Mouse (Mus musculus) heart, adult 11 months (tissue): ENCODE measurements around the gene Frrs1.

Experiments
- DNase-seq: peaks from one replicate; pipeline ENCODE4 v3.0.0; 2022

The Frrs1 gene

DNA sequence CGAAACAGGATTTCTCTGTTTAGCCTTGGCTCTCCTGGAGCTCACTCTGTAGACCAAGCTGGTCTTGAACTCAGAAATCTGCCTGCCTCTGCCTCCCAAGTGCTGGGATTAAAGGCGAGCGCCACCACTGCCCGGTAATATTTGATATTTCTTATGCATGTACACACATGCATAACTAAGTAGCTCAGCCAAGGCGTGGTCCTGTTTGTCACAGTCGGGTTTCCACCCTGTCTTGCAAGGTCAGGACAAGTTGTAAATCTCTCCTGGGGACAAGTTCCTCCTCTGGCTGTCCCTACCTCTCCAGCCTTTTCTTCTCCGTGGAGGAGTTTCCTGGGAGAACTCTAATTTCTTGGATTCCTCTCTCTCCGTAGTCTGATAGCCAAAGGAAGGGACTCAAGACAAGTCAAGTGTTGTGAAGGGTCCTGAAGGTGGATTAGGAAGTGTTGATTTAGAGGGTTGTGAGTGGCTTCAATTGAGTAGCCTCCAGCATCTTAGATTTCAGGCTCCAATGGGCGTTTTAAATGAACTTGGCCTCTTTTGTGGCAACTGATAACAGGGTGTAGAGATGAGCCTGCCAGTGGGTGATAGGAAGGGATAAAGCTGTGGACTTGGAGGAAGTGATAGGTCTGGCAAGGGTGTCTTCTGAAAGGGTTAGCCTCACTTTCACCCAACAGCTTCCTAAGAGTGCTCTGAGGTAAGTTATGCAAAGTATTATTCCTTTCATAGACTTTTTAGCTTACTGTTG is at the start of gene Frrs1:
TSS of gene Frrs1 (plus strand) at position 524 of the 745 bp plus-strand sequence.
- DNase-seq = peak; percentile 66

DNA sequence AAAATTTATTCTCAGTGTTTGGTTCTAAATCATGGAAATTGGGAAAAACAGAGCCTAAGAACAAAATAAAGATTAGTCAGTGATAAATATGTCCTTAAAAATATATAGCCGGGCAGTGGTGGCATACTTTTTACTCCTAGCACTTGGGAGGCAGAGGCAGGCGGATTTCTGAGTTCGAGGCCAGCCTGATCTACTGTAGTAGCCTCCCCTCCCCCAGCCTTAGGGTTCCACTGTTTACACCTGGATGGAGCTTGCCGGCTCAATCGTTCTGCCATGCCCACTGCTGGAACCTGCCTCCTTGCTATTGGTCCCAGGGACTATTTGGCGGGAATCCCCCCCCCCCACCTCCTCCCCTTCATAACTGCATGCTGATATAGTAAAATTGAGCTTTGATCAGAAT is 48.9 kb upstream of the Frrs1 start:
- peak; percentile 74 for DNase-seq

- peak; percentile 67 for DNase-seq
These were observed 46.3 kb upstream of the Frrs1 start for GRCm38 (mm10) chr3:116812946-116813345.

- DNase-seq = peak; percentile 13
These were observed 43.9 kb upstream of the Frrs1 start for GRCm38 (mm10) chr3:116815305-116815797.

DNA sequence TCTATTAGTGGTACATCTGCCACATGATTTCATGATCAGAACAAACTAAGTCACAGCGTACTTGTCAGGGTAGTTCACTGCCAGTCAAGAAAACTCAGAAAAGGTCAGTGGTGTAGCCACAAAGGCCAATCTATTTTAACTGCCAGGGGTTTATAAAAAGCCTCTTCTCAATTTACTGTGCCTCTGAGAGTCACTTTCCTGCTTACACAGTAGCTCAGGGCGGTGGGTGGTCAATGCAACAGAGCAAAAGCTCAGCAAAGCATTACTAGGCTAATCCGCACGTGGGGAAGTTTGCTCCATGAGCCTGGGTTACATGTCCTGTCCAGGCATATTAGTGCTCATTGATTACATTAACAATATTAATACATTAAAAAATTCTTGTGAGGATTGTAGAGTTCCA is 43.3 kb upstream of the Frrs1 start:
- DNase-seq = peak; percentile 66

DNA sequence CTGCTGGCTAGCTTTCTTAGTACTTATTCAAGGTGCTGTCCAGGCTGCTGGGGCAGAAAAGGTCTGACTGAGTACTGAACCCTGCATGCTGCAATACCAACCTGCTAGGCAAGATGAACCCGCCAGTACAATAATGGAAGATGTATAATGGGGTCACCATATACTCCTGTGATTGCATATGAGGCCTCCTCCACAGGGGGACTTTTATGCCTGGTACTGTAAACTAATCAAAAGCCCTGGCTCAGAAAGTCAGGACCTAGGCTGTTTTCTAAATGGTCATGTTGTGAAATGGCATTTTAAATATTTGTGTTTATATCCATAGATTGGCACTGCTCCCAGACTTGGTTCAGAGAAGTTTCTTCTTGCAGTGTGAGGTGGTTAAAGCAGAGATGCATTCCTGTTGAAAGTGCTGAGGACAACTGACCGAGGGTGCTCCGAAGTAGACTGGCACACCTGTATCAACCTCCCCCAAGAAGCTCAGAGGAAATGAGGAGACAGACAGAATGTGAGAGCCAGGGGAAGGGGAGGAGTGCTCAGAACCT is 42.5 kb upstream of the Frrs1 start:
- peak; percentile 27 for DNase-seq

DNA sequence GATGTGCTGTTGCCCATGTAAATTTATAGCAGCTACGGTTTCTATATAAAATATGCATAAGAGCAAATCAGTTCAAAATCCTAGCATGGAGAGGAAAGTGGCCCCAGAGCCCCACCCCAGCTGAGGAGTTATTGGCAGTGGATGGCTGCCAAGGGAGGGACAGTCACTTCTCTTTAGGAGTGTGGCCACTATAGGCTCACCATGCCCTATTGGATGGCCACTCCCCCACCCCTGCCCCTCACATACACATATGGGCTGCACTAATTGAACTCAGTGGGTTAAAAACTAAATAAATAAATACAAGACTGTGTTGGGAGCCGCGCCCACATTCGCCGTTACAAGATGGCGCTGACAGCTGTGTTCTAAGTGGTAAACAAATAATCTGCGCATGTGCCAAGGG is 42.0 kb upstream of the Frrs1 start:
- DNase-seq = no peak

DNA sequence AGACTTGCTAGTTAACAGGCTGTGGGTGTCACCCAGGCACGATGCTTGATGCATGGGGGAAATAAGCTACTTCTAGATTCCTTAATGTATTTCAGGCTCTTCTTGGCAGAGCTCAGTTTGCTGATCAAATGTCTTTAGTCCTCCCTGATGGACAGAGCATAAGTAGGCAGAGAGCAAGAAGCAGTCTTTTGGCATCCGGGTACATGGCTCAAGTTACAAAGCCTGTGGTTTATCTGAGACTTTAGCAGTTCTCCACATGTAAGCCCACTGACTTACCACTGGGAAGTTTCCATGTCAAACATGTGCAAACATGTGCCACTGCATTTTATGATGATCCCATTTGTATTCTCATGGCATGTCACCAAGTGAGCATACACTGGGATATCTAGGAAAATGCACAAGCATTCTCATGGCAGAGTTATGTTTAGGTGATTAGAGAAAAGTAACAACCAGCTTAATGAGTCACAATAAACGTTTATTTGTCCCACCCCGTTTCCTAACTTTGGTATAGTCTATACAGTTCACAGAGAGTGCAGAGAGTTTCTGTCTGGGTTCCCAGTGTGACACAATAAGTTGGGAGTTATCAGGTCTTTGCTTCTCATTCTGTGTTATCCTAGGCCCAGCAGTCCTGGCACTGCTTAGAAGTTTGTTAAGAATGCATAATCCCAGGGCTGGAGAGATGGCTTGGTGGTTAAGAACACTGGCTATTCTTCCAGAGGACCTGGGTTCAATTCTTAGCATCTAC is 32.6 kb upstream of the Frrs1 start:
- DNase-seq = peak; percentile 34

DNA sequence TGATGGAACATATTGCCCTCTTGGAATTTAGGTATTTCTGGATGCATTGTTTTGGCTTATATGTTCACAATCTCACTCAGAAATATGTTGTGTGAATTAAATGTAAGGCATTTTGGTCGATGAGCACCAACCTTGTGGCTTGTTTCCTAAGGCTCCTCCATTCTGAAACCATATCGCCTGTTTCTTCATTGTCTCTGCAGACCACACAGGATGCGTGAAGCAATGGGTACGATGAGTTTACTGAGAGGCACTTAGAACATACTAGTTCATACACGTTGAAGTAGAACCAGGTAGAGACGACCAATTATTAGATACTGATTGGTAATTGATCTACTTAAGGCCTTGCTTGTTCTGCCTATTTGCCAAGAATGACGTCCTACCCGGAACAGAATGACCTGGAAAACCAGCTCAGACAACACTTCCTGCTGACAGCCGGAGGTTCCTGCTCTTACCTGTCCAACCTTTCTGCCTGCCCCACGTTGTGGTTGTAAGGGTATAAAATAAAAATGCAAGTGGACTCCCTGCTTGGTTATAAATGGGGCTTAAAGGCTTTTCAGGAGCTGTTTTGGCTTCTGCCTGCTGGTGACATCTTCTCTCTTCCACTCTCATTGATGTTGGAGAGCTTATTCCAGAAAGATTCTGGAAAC is 29.9 kb upstream of the Frrs1 start:
- peak; percentile 55 for DNase-seq

DNA sequence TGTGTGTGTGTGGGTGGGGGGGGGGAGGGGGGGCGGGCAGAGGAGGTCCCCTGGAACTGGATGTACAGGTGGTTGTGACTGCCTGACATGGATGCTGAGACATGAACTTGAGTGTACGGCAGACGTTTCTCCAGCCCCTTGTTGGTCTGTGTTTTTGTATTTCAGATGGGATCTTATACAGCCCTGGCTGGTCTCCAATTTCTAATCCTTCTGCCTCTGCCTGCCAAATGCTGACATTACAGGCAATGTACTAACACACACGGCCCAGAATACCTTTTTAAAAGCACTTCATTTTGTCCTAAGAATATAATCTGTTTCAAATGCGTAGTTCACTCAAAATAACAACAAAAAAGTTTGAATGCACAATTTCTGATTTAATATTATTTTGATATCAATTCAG is 27.9 kb upstream of the Frrs1 start:
- DNase-seq = peak; percentile 54

DNA sequence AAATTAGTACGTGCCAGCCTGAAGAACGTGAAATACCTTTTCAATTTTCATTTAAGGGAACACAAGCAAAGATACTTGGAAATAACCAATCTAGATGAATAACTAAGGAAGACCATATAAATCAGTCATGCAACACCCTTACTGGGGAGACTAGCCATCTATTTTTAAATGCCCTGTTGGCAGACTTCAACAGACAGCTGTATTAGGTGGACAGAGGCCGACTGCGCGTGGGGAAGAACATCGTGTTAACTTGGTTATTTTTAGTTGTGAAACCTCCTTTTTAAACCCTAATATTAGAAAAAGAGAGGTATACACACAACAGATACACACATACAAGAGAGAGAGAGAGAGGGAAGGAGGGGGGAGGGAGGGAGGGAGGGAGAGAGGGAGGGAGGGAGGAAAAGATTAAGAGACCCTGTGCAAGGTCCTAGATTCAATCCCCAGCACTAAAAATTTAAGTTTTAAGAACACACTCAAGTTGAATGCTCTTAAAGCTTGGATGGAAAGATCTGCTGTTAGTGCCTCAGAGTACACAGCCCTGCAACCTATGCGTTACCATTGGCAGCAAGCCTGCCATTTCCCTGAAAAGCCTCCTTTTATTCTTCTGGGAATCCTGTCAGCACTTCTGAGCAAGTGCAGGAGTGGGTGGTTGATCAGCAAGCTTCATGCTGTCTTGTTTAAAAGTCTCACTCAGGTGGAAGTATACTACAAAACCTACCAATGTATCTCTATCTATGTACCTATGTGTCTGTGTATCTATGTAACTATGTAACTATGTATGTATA is 26.5 kb upstream of the Frrs1 start:
- peak; percentile 91 for DNase-seq

- peak; percentile 83 for DNase-seq
These were observed 25.8 kb upstream of the Frrs1 start for GRCm38 (mm10) chr3:116833491-116833890.

DNA sequence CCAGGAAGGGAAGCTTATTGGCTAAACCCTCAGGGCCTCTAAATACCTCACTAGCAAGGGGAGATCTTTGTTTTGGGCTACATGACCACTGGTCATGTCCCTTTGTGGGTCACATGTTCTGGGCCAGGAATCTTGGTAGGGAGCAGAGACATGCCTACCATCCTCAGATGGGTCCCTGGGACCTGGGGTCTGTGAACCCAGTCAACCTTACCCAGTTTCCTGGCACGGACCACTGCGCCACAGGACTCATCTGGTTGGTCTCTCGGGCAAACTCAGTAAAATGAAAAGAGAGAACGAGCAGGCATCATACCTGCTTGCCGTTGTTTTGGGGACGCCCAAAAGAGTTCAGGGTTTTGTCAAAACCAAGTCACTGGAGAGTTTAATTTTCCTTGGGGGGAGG is 25.0 kb upstream of the Frrs1 start:
- DNase-seq = peak; percentile 79

- DNase-seq = no peak
These were observed 23.9 kb upstream of the Frrs1 start for GRCm38 (mm10) chr3:116835350-116835749.

DNA sequence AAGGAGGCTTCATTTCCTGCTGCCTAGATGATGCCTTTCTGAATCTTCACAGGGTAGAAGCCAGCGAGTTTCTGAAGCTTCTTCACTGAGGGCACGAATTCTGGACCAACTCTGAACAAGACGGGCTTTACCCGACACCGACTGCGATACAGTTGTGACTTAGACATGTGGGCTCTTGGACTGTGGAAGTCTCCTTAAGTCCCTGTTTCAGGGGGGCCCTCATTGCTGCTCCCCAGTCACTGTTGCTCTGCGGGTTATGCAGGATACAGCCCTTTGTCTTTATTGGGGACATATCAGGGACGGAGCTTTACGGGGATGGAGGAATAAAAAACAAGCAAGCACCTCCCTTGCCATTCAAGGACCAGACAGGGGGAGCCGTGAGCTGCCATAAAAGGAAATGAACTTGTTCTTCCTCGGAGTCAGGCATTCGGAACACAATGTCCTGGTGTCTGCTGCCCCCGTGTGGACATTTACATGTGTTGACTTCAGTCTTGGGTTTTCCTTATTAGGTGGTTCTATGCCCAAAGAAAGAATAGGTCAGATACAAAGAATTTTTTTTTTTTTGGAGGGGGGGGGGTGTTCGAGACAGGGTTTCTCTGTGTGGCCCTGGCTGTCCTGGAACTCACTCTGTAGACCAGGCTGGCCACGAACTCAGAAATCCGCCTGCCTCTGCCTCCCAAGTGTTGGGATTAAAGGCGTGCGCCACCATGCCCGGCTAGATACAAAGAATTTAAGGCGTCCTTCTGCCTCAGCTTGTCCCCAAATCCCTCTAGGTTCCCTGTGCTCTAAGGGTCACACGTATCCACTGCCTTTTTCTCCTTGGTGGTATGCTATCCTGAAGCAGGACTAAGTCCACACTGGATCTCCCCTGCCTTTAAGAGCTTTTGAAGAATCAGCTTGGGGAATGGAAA is 23.2 kb upstream of the Frrs1 start:
- peak; percentile 97 for DNase-seq

GRCm38 (mm10) chr3:116836681-116837475 is 22.4 kb upstream of the Frrs1 start:
- DNase-seq = peak; percentile 64

GRCm38 (mm10) chr3:116841311-116841710 is 18.0 kb upstream of the Frrs1 start:
- DNase-seq = peak; percentile 4

DNA sequence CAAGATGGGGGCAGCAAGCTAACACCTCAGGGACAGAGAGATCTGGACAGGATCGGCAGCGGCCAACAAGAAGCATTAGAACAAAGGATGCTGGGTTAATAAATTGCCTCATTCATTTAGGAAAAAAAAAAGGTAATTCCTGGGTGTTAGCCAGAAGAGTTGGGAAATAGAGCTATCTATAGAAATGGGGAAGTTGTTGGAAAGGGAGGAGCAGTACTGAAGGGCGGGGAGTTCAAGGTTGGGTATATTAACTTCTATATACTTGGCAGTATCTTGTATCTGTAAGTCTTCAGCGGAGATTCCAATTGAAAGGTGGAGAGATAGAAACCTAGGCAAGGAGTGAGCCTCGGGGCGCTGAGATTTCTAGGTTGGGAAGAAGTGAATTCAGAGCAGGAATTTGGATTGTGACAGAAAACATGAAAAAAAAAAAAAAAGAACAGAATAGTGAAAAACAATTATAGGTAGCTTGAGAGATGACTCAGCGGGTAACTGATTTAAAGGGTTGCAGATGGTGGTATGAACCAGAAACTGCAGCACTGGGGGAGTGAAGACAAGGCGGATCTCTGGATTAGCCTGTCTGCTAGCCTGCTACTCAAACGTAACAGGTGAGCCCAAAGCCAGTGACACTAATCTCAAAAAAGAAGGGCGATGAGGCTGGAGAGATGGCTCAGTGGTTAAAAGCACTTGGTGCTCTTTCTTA is 14.2 kb upstream of the Frrs1 start:
- DNase-seq = no peak

DNA sequence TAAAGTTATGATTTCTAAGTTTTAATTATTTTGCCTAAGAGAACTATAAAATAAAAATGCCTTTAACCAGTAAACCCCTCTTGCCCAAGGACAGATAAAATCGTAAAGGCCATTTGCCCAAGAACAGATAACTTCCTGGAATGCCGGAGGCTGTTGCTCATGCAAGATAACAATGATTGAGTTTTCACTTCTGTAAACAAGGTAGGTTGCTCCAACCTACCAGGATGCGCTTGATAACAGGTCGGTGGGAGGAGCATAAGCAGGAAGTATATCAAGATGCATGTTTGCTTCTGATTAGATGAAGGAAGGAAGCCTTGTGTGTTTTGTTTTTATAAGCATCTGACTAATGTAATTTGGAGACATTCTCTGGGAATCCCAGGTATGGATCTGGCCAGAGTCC is 13.2 kb upstream of the Frrs1 start:
- DNase-seq = no peak

DNA sequence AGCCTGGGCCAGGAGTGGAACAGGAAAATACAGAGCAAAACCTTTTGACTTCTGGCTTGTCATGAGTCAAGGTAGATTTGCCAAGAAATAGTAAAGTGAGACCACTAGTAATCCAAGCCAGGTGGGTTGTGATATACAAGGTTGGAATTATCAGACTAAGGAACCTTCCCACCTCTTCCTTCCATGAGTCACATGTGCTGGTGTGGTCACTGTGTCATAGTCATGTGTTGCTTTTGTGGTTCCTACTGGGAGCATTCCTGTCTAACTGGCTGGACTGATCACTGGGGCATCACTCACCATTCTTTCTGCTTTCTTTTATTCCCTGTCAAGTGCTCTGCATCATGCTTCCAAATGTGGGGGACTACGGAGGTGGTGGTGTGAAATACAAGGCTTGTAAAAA is 11.2 kb upstream of the Frrs1 start:
- DNase-seq = peak; percentile 48
